In the genomic region with DNA sequence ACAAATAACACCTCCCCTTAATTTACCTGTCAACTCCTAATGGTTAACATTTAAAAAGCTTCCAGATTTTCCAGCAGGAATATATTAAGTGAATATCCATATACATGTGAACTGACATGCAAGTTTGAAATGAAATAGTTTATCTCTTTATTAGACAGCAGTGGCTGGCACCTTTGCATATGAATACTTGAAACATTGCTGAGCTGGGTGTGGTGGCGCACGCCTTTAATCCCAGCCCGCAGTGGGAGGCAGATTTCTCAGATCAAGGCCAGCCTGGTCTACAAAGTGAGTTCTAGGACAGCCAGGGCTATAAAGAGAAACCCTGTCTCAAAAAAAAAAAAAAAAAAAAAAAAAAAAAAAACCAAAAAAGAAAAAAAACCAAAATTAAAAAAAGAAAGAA, we compare ENCODE assay signal across 31 mouse cellular contexts.
"Had no signal": no experiment of that assay in that cellular context is flagged by ENCODE, and none has a peak within 500 bp of the region (broad histone marks: within the 10 kb centered on the region; RNA-seq: fewer than 3 reads in every experiment).

No protein-coding gene starts in this region.

- ATAC-seq: liver, embryonic 12.5 days; liver, postnatal 0 days; lung, postnatal 0 days; midbrain, embryonic 13.5 days; midbrain, embryonic 15.5 days; midbrain, embryonic 16.5 days had no signal

- H3K4me3 ChIP-seq: limb, embryonic 10.5 days; limb, embryonic 12.5 days; limb, embryonic 13.5 days; limb, embryonic 15.5 days; liver, embryonic 12.5 days; liver, embryonic 13.5 days; liver, embryonic 15.5 days; lung, embryonic 15.5 days; megakaryocyte, embryonic 14.5 days; midbrain, embryonic 10.5 days; midbrain, embryonic 12.5 days; midbrain, embryonic 13.5 days; midbrain, embryonic 15.5 days; myocyte; neural tube, embryonic 12.5 days; neural tube, embryonic 13.5 days had no signal

- H3K9me3 ChIP-seq: limb, embryonic 10.5 days; limb, embryonic 12.5 days; limb, embryonic 13.5 days; limb, embryonic 15.5 days; liver, embryonic 12.5 days; liver, embryonic 13.5 days; liver, embryonic 15.5 days; lung, embryonic 15.5 days; megakaryocyte, embryonic 14.5 days; midbrain, embryonic 10.5 days; midbrain, embryonic 12.5 days; midbrain, embryonic 13.5 days; midbrain, embryonic 15.5 days; neural tube, embryonic 12.5 days; neural tube, embryonic 13.5 days had no signal

- H3K27me3 ChIP-seq: limb, embryonic 12.5 days; limb, embryonic 13.5 days; limb, embryonic 15.5 days; liver, embryonic 12.5 days; liver, embryonic 13.5 days; liver, embryonic 15.5 days; lung, embryonic 15.5 days; megakaryocyte, embryonic 14.5 days; midbrain, embryonic 12.5 days; midbrain, embryonic 13.5 days; midbrain, embryonic 15.5 days; neural tube, embryonic 12.5 days; neural tube, embryonic 13.5 days had no signal

- H3K36me3 ChIP-seq: limb, embryonic 10.5 days; limb, embryonic 12.5 days; limb, embryonic 13.5 days; limb, embryonic 15.5 days; liver, embryonic 12.5 days; liver, embryonic 13.5 days; liver, embryonic 15.5 days; lung, embryonic 15.5 days; midbrain, embryonic 10.5 days; midbrain, embryonic 12.5 days; midbrain, embryonic 13.5 days; midbrain, embryonic 15.5 days; neural tube, embryonic 12.5 days; neural tube, embryonic 13.5 days had no signal

- H3K9ac ChIP-seq: limb, embryonic 12.5 days; limb, embryonic 13.5 days; limb, embryonic 15.5 days; liver, embryonic 12.5 days; liver, embryonic 13.5 days; liver, embryonic 14.5 days; liver, embryonic 15.5 days; liver, postnatal 0 days; lung, embryonic 14.5 days; lung, embryonic 15.5 days; midbrain, embryonic 12.5 days; midbrain, embryonic 13.5 days; midbrain, embryonic 15.5 days; neural tube, embryonic 12.5 days; neural tube, embryonic 13.5 days had no signal

- H3K4me1 ChIP-seq: limb, embryonic 10.5 days; limb, embryonic 12.5 days; limb, embryonic 13.5 days; limb, embryonic 15.5 days; liver, embryonic 12.5 days; liver, embryonic 13.5 days; liver, embryonic 15.5 days; lung, embryonic 15.5 days; megakaryocyte, embryonic 14.5 days; midbrain, embryonic 10.5 days; midbrain, embryonic 12.5 days; midbrain, embryonic 13.5 days; midbrain, embryonic 15.5 days; neural tube, embryonic 12.5 days; neural tube, embryonic 13.5 days had no signal

- DNase-seq: left cerebral cortex, postnatal 4 days; liver; liver, embryonic 13.5 days; liver, postnatal 0 days; lung, adult 18-20 months; lung, adult 2 months; lung, embryonic 14.5 days; lung, postnatal 10 days; lung, postnatal 14 days; lung, postnatal 36 days; lung, postnatal 4 days; midbrain, embryonic 14.5 days had no signal

- H3K27ac ChIP-seq: limb, embryonic 10.5 days; limb, embryonic 12.5 days; limb, embryonic 13.5 days; limb, embryonic 15.5 days; liver, embryonic 12.5 days; liver, embryonic 13.5 days; liver, embryonic 14.5 days; liver, embryonic 15.5 days; lung, embryonic 15.5 days; macrophage; midbrain, embryonic 10.5 days; midbrain, embryonic 12.5 days; midbrain, embryonic 13.5 days; midbrain, embryonic 15.5 days; neural tube, embryonic 12.5 days; neural tube, embryonic 13.5 days had no signal
